Mouse (Mus musculus): Measurements from ENCODE around the gene Dmrtc2. TPM values are rescaled to one million over a fixed set of nuclear protein-coding genes. Genes with fewer than 3 reads are reported as not detected.
A peak's percentile ranks its signal among the peaks of the same experiment; 100 is the strongest.

Dmrtc2 gene
- polyA plus RNA-seq, 1 experiment from 2014 or later, result not detected

GRCm38 (mm10) chr7:24851596-24852325 lies 18.1 kb upstream of the Dmrtc2 start:
- H3K4me3 ChIP-seq, result peak overlapping the region; percentile 15; the same call in 1 of the 2 replicates
- peaks cover 19% of the 10 kb centered on the region for H3K4me1 ChIP-seq
- H3K27ac ChIP-seq, result peak overlapping the region; percentile 81; the same call in 1 of the 2 replicates
- no peaks in the 10 kb centered on the region for H3K27me3 ChIP-seq (ENCODE audit: insufficient read depth, poor library complexity, severe bottlenecking)
- WGBS, result 82% methylated on average over 5 of the region's 5 CpGs
- no peaks in the 10 kb centered on the region for H3K36me3 ChIP-seq
- no peak for DNase-seq (ENCODE audit: low spot score)
- H3K9me3 ChIP-seq, result no peaks in the 10 kb centered on the region

DNA sequence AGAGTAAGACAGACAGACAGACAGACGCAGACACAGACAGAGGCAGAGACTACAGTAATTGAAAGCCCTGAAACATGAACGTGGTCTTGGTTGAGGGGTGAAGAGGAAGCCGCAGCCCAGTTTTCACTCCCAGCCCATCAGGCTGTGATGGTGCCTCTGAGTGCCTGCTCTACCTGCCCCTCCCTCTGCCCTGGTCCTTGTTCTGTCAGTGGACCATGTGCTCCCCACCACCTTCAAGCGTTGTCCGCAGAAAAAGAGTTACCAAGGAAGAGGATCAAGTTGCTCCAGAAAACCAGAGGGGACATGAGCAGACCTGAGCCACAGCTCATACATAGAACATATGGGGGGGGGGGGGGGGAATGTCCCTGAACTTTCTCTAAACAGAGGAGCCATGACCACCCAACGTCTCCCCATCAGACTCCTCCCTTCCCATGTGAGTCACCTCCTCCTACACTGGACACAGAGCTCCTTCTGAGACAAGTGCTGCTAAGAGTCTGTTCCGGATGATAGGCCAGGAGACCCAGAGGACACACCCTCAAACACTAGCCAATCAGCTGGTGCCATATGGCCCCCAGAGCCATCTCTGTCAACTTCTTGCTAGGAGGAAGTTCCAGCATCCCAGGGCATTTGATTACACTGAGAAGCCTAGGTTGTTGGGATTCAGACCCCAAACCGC lies 17.2 kb upstream of the Dmrtc2 start:
- 65% methylated on average over 8 of the region's 8 CpGs for WGBS
- DNase-seq (ENCODE audit: low spot score), result peak; percentile 93
- Histone ChIP-seq H3K4me3 (peak overlapping the region; percentile 15; the same call in 1 of the 2 replicates), H3K4me1 (peaks cover 23% of the 10 kb centered on the region), H3K27ac (peak overlapping the region; percentile 81; the same call in 1 of the 2 replicates), H3K9me3 (no peaks in the 10 kb centered on the region), H3K27me3 (ENCODE audit: insufficient read depth, poor library complexity, severe bottlenecking) (no peaks in the 10 kb centered on the region), H3K36me3 (no peaks in the 10 kb centered on the region)

DNA sequence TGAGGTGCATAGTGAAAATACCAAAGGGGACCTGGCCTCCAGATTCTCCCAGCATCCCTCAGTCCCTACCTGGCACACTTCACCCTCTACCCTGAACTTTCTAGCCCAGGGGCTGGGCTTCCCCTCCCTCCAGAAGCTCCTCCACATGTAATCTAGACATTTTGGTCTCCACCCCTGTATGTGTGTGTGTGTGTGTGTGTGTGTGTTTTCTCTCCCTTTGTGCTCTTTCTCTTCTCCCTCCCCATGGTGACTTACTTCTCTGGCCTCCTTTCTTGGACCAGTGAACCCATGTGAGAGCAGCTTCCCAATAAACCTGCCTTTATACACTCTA lies 16.7 kb upstream of the Dmrtc2 start:
- H3K9me3 ChIP-seq, result no peaks in the 10 kb centered on the region
- H3K4me3 ChIP-seq, result peak overlapping the region; percentile 22; the same call in 1 of the 2 replicates
- H3K27ac ChIP-seq, result peak overlapping the region; percentile 81
- DNase-seq (ENCODE audit: low spot score), result no peak
- H3K4me1 ChIP-seq, result peaks cover 23% of the 10 kb centered on the region
- H3K27me3 ChIP-seq (ENCODE audit: insufficient read depth, poor library complexity, severe bottlenecking), result no peaks in the 10 kb centered on the region
- no peaks in the 10 kb centered on the region for H3K36me3 ChIP-seq

DNA sequence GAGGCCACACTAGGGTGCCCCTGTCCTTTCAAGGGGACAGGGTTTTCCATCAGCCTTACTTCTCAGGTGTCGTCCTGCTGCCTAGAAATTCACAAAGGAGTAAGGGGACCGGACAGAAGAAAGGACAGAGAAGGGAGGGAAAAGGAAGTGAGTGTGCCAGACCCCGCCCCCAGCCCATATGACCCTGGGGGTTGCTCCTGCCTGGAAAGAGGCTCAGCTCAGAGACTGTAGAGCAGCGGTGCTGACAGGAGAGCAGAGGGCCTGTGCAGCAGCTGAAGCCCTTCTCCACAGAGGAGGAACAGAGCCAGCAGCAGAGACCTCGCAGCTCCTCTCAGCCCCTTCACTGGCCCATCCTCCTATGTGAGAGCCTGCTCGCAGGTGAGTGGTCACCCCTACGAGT lies 16.2 kb upstream of the Dmrtc2 start:
- DNase-seq (ENCODE audit: low spot score), result no peak
- Histone ChIP-seq H3K27me3 (ENCODE audit: insufficient read depth, poor library complexity, severe bottlenecking) (no peaks in the 10 kb centered on the region), H3K9me3 (no peaks in the 10 kb centered on the region), H3K4me3 (peak overlapping the region; percentile 22; the same call in 1 of the 2 replicates), H3K4me1 (peaks cover 23% of the 10 kb centered on the region), H3K27ac (peak overlapping the region; percentile 81), H3K36me3 (no peaks in the 10 kb centered on the region)
- WGBS, result 30% methylated on average over 7 of the region's 7 CpGs

DNA sequence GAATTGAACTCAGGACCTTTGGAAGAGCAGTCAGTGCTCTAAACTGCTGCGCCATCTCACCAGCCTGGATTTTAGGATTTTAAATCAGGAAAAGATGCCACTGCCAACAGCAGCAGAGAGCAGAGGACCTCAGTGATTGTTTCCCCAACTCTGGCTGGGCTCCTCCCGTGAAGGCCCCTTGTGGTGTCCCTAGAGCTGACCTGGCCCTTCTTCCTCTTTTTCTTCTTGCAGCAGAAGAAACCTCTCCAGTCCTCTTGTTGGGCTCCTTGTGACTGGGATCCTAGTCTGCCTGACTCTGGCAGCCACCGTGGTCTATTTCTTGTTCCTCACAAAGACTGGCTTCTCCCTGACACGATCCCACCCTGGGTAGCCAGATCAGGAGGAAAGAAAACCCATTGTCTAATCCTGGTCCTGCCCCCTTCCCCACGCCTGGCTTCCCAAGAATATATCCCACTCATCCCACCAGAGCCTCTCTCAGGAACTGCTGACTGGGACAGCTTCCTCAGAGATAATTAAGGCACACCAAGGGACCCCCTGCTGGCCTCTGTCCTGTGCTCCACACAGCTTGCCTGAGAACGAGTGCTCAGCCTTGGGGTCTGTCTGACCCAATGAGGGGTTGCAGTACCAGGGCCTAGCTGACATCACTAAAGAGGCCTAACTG lies 13.3 kb upstream of the Dmrtc2 start:
- Histone ChIP-seq H3K4me1 (peaks cover 15% of the 10 kb centered on the region; the same call in 1 of the 2 replicates), H3K9me3 (no peaks in the 10 kb centered on the region), H3K4me3 (no peak overlapping the region), H3K36me3 (no peaks in the 10 kb centered on the region), H3K27me3 (ENCODE audit: insufficient read depth, poor library complexity, severe bottlenecking) (no peaks in the 10 kb centered on the region), H3K27ac (no peak overlapping the region)
- DNase-seq (ENCODE audit: low spot score), result no peak
- WGBS, result 46% methylated on average over 6 of the region's 6 CpGs

DNA sequence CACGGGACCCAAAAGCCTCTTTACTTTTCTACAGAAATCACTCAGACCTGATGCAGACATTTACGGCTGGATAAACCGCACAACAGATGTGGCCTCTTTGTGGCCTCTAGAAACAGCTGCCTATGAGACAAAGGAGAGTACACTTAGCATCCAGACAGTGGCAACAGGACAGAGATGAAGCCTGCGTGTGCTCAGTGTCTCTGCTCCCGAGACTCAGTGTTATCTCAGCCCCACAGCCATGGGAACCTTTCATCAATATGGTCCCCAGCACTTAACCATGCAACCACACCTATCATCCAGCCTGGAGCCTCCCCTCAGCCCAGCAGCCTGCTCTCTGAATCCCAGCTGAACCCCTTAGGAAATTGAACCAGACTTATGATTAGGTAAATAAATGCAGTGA lies 10.6 kb upstream of the Dmrtc2 start:
- Histone ChIP-seq H3K4me3 (no peak overlapping the region), H3K27ac (no peak overlapping the region), H3K9me3 (no peaks in the 10 kb centered on the region), H3K27me3 (ENCODE audit: insufficient read depth, poor library complexity, severe bottlenecking) (no peaks in the 10 kb centered on the region), H3K36me3 (no peaks in the 10 kb centered on the region), H3K4me1 (peaks cover 4% of the 10 kb centered on the region; the same call in 1 of the 2 replicates)
- no peak for DNase-seq (ENCODE audit: low spot score)
- WGBS, result 71% methylated on average over 5 of the region's 5 CpGs

DNA sequence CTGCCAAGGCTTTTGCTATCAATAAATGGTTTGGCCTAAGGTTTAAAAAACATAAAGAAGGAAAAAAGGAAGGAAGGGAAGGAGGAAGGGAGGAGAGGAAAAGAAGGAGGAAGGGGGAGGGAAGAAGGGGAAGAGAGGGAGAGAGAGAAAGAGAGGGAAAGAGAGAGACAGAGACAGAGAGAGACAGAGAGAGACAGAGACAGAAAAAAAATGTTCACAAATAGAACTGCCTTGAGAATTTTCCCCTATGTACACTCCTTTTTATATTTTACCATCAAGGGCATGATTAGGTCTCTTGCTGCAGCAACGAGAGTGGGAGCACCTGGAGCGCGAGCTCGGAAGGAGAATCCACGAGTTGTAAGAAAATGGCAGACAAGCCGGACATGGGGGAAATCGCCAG lies 7.9 kb upstream of the Dmrtc2 start, which contains the start of gene Gm9844:
TSS of gene Gm9844 (plus strand) at position 301 of the 400 bp plus-strand sequence.
- no peak for DNase-seq (ENCODE audit: low spot score)
- Histone ChIP-seq H3K9me3 (no peaks in the 10 kb centered on the region), H3K27me3 (ENCODE audit: insufficient read depth, poor library complexity, severe bottlenecking) (peaks cover 2% of the 10 kb centered on the region; the same call in 1 of the 2 replicates), H3K4me1 (peaks cover 2% of the 10 kb centered on the region; the same call in 1 of the 2 replicates), H3K4me3 (no peak within 1 kb of the TSS), H3K27ac (no peak within 1 kb of the TSS), H3K36me3 (no peaks in the 10 kb centered on the region)
- WGBS, result 83% methylated on average over 7 of the region's 7 CpGs

- Histone ChIP-seq H3K4me1 (no peaks in the 10 kb centered on the region), H3K27ac (no peak overlapping the region), H3K27me3 (ENCODE audit: insufficient read depth, poor library complexity, severe bottlenecking) (peaks cover 6% of the 10 kb centered on the region; the same call in 1 of the 2 replicates), H3K4me3 (no peak overlapping the region), H3K36me3 (no peaks in the 10 kb centered on the region), H3K9me3 (no peaks in the 10 kb centered on the region)
- DNase-seq (ENCODE audit: low spot score), result no peak
- WGBS, result 77% methylated on average over 4 of the region's 4 CpGs
Measured at GRCm38 (mm10) chr7:24862853-24863252, 7.0 kb upstream of the Dmrtc2 start.

GRCm38 (mm10) chr7:24864156-24864555 lies 5.7 kb upstream of the Dmrtc2 start:
- DNase-seq (ENCODE audit: low spot score), result no peak
- Histone ChIP-seq H3K27me3 (ENCODE audit: insufficient read depth, poor library complexity, severe bottlenecking) (peaks cover 17% of the 10 kb centered on the region), H3K36me3 (no peaks in the 10 kb centered on the region), H3K4me1 (no peaks in the 10 kb centered on the region), H3K27ac (no peak overlapping the region), H3K4me3 (no peak overlapping the region), H3K9me3 (no peaks in the 10 kb centered on the region)
- WGBS, result 34% methylated on average over 6 of the region's 6 CpGs

DNA sequence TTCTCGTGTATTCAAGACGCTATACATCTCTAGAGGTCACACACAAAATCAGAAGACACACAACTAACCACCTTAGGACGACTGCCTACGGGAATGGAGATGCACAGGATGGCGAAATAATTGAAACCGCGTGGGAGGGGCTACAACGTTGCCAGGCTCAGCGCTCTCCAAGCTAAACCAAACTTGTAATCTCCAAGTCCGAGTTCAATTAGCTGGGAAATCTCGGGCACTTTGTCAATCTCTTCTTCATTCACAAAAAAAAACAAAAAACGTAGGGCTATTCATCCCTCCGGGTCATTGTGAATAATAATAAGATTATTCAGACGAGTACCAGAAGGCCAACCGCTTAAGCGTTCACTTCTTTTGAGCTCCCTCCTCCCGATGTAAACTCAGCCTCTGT lies 777 bp upstream of the Dmrtc2 start:
- H3K27me3 ChIP-seq (ENCODE audit: insufficient read depth, poor library complexity, severe bottlenecking), result peaks cover 48% of the 10 kb centered on the region
- no peaks in the 10 kb centered on the region for H3K36me3 ChIP-seq
- H3K4me3 ChIP-seq, result no peak overlapping the region
- peaks cover 4% of the 10 kb centered on the region; the same call in 1 of the 2 replicates for H3K9me3 ChIP-seq
- no peak overlapping the region for H3K27ac ChIP-seq
- 0 out of 2 replicates have a peak, but pooled peaks cover 5% of the 10 kb centered on the region for H3K4me1 ChIP-seq
- DNase-seq (ENCODE audit: low spot score), result no peak
- WGBS, result 61% methylated on average over 17 of the region's 17 CpGs

DNA sequence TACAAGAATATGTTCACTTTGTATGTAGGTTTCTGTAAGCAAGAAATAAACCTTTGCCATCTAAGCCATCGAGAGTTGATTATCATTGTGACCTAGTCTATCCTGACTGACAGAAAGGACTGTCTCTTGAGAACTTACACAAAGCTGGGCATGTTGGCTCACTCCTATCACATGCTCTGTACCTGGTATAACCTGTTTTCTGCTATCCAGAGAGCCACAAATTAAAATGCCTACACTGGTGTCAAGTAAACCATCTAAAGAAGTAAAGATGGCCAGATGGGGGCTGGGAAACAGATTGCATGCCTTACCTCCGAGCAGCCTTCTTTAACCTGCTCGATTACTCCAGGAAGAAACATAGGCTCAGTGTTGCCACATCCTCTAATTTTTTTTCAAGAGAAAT lies 7.7 kb downstream of the Dmrtc2 start:
- Histone ChIP-seq H3K36me3 (no peaks in the 10 kb centered on the region), H3K4me1 (no peaks in the 10 kb centered on the region), H3K4me3 (no peak overlapping the region), H3K9me3 (no peaks in the 10 kb centered on the region; the same call in 1 of the 2 replicates), H3K27ac (no peak overlapping the region), H3K27me3 (ENCODE audit: insufficient read depth, poor library complexity, severe bottlenecking) (peaks cover 13% of the 10 kb centered on the region; the same call in 1 of the 2 replicates)
- 75% methylated on average over 3 of the region's 3 CpGs for WGBS
- DNase-seq (ENCODE audit: low spot score), result no peak

GRCm38 (mm10) chr7:24879620-24880019 lies 9.8 kb downstream of the Dmrtc2 start:
- no peaks in the 10 kb centered on the region for H3K9me3 ChIP-seq
- H3K4me3 ChIP-seq, result no peak overlapping the region
- H3K36me3 ChIP-seq, result no peaks in the 10 kb centered on the region
- H3K4me1 ChIP-seq, result no peaks in the 10 kb centered on the region
- WGBS, result 30% methylated on average over 2 of the region's 2 CpGs
- no peaks in the 10 kb centered on the region for H3K27me3 ChIP-seq (ENCODE audit: insufficient read depth, poor library complexity, severe bottlenecking)
- no peak for DNase-seq (ENCODE audit: low spot score)
- no peak overlapping the region for H3K27ac ChIP-seq
